Mouse (Mus musculus) stomach, postnatal 0 days (tissue): ENCODE data around the gene Mcts2. TPM values are rescaled to one million over a fixed set of nuclear protein-coding genes. Genes with fewer than 3 reads are reported as not detected.

Experiments
- ATAC-seq: fragments of 200-750 bp; cut with Nextera tagmentation; 2 replicates; pipeline ENCODE4 v1.8.0; 2017; ENCODE audit not compliant: low FRiP score, low TSS enrichment
- DNase-seq: peaks from one replicate; pipeline ENCODE4 v3.0.0-alpha.2; 2016; ENCODE audit warnings: low spot score
- H3K27ac ChIP-seq: fragments of 300-500 bp; sonication (generic); replicated peaks from 2 replicates; pipeline ENCODE4 v1.5.1; 2014; ENCODE audit warnings: mild to moderate bottlenecking, control low read depth
- H3K27me3 ChIP-seq: fragments of 300-500 bp; sonication (generic); 2 replicates; pipeline ENCODE4 v1.6.1; 2014; ENCODE audit warnings: low read length; ENCODE audit not compliant: control insufficient read depth, insufficient read depth
- H3K36me3 ChIP-seq: fragments of 300-500 bp; sonication (generic); 2 replicates; pipeline ENCODE4 v1.6.1; 2014; ENCODE audit warnings: low read length, mixed read lengths; ENCODE audit not compliant: control insufficient read depth, insufficient read depth
- H3K4me1 ChIP-seq: fragments of 300-500 bp; sonication (generic); replicated peaks from 2 replicates; pipeline ENCODE4 v1.6.1; 2014; ENCODE audit warnings: antibody characterized with exemption; ENCODE audit not compliant: control insufficient read depth, insufficient read depth
- H3K4me2 ChIP-seq: fragments of 300-500 bp; sonication (generic); replicated peaks from 2 replicates; pipeline ENCODE4 v1.6.1; 2014; ENCODE audit warnings: low read depth, mild to moderate bottlenecking, control low read depth, moderate library complexity
- H3K4me3 ChIP-seq: fragments of 300-500 bp; sonication (generic); 2 replicates; pipeline ENCODE4 v1.5.1; 2014; ENCODE audit warnings: low read depth, low read length, control low read depth
- H3K9ac ChIP-seq: fragments of 300-500 bp; sonication (generic); 2 replicates; pipeline ENCODE4 v1.6.1; 2014; ENCODE audit warnings: mild to moderate bottlenecking, low read length, control low read depth, mixed read lengths
- H3K9me3 ChIP-seq: fragments of 300-500 bp; sonication (generic); 2 replicates; pipeline ENCODE4 v1.6.1; 2016; ENCODE audit warnings: low read length; ENCODE audit not compliant: control insufficient read depth
- CTCF ChIP-seq: IDR thresholded peaks from 2 replicates; pipeline ENCODE4 v1.5.1; 2016; ENCODE audit warnings: antibody characterized with exemption, low read depth, mild to moderate bottlenecking, moderate library complexity
- EP300 ChIP-seq: optimal IDR thresholded peaks from 2 replicates; pipeline ENCODE3; 2016; ENCODE audit warnings: antibody characterized with exemption
- WGBS: fragments of 180-500 bp; shearing (Covaris S2); extraction: QIAGEN DNeasy Blood & Tissue Kit; methylation state at CpG from one replicate; pipeline ENCODE4 v1.1.7; 2014; 5-methylcytosine and 5-hydroxymethylcytosine counted together
- polyA plus RNA-seq: library from polyadenylated mRNA; unstranded; fragments of >200 nt; fragmentation: Nextera tagmentation; extraction: Ambion mirVana; gene quantifications from 2 replicates; pipeline ENCODE4 v1.2.1, GENCODE M21; 2015

The Mcts2 gene
- polyA plus RNA-seq, 1 experiment from 2014 or later = 23.4 TPM

DNA sequence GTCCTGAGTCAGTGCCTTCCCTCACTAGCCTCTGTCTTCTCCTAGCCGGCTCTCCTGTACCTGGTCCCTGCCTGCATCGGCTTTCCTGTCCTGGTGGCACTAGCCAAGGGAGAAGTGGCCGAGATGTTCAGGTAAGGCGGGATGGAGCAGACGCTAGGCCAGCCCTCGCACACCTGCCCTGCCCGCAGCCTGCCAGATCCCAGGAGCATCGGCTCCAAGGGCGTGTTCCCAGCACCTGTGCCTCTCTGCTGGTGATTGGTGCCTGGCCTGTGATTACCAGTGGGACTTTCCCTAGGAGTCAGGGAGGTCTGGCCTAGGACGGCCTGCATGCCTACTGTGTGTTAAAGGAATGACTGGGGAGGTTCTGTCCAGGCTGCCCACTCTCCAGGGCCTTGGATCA, 13.3 kb downstream of the Mcts2 start:
- peak overlapping the region; percentile 30; the same call in 1 of the 2 replicates for H3K27ac ChIP-seq
- no peak overlapping the region for H3K4me3 ChIP-seq
- TF ChIP-seq EP300 (no peak), CTCF (no peak)
- H3K9ac ChIP-seq = no peak overlapping the region
- peak; percentile 44 for DNase-seq
- ATAC-seq = peak; percentile 10
- peaks cover 39% of the 10 kb centered on the region for H3K36me3 ChIP-seq
- H3K27me3 ChIP-seq = no peaks in the 10 kb centered on the region
- H3K9me3 ChIP-seq = no peaks in the 10 kb centered on the region
- 72% methylated on average over 10 of the region's 10 CpGs for WGBS
- H3K4me2 ChIP-seq = no peak overlapping the region
- H3K4me1 ChIP-seq = no peaks in the 10 kb centered on the region

DNA sequence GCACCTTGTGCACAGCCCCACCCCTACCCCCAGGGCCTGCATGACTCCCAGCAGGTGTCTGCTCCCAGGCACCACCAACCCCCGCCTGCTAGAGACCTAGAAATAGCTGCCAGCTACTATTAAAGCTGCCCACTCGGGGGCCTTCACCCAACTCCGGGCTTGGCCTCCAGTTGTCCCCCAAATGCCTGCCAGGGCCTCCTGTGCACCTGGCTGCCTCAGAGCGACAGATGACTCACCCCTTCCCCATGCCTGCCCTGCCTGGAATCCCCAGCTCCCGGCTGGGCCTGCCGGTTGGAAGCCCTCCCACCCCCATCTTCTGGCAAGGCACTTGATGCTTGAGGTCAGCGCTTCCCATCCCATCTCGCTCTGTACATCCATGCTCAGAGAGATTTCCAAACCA, 13.9 kb downstream of the Mcts2 start:
- ATAC-seq = no peak
- no peak overlapping the region for H3K4me3 ChIP-seq
- DNase-seq = no peak
- no peaks in the 10 kb centered on the region for H3K27me3 ChIP-seq
- no peak overlapping the region for H3K4me2 ChIP-seq
- peak overlapping the region; percentile 30; the same call in 1 of the 2 replicates for H3K27ac ChIP-seq
- H3K9me3 ChIP-seq = no peaks in the 10 kb centered on the region
- no peaks in the 10 kb centered on the region for H3K4me1 ChIP-seq
- H3K9ac ChIP-seq = no peak overlapping the region
- TF ChIP-seq EP300 = no peak
- TF ChIP-seq CTCF = no peak
- WGBS = 73% methylated on average over 8 of the region's 8 CpGs
- H3K36me3 ChIP-seq = peaks cover 42% of the 10 kb centered on the region

DNA sequence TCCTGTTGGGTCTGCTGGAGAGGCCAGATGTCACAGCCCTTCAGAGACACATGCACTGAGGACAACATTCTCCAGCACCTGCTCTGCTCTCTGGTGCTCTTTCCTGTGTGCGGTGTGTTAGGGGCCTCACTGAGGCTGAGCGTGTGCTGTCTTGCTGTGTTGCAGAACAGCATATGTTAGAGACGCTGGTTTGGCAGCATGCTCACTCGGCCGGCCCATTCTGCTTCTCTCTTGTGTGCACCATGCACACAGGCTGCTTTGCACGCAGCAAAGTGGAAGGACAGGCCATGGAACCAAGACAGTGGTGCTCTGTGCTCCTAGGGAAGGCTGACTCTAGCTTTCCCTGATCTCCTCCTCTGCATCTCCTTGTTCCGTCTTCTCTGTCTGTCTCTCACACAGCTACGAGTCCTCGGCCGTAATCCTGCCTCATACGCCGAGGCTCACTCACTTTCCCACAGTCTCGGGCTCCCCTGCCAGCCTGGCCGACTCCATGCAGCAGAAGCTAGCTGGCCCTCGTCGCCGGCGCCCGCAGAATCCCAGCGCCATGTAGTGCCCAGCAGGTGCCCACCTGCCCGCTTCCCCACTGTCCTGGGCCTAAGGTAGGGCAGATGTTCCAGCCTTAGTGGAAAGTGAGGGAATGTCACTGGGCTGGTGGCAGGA, 16.9 kb downstream of the Mcts2 start:
- DNase-seq (no peak), ATAC-seq (no peak)
- TF ChIP-seq EP300 = no peak
- no peak for TF ChIP-seq CTCF
- H3K27me3 ChIP-seq = no peaks in the 10 kb centered on the region
- peaks cover 37% of the 10 kb centered on the region for H3K36me3 ChIP-seq
- no peak overlapping the region for H3K4me2 ChIP-seq
- no peak overlapping the region for H3K9ac ChIP-seq
- no peaks in the 10 kb centered on the region for H3K9me3 ChIP-seq
- H3K4me3 ChIP-seq = no peak overlapping the region
- 89% methylated on average over 21 of the region's 21 CpGs for WGBS
- H3K4me1 ChIP-seq = peaks cover 13% of the 10 kb centered on the region; the same call in 1 of the 2 replicates
- no peak overlapping the region for H3K27ac ChIP-seq

DNA sequence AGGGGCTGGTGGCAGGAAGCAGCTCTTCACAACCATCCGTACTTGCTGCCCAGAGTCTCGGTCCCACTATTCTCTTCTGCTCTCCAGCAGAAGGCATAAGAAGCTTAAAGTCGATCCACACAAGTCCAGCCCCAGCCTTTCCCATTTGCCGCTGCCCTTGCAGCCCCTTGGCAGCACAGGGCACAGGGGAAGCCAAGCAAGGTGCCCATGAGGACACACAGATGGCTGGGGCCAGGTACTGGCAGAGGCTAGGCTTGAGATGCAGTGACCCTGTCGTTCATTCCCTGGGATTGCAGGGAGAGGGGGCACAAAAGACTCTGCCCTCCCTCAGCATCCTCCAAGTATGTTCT, 17.4 kb downstream of the Mcts2 start:
- Histone ChIP-seq H3K9ac (no peak overlapping the region), H3K27me3 (no peaks in the 10 kb centered on the region), H3K36me3 (peaks cover 37% of the 10 kb centered on the region), H3K9me3 (no peaks in the 10 kb centered on the region), H3K4me2 (no peak overlapping the region), H3K27ac (no peak overlapping the region), H3K4me1 (peaks cover 13% of the 10 kb centered on the region; the same call in 1 of the 2 replicates), H3K4me3 (no peak overlapping the region)
- 87% methylated on average over 5 of the region's 5 CpGs for WGBS
- ATAC-seq (no peak), DNase-seq (no peak)
- TF ChIP-seq EP300 (no peak), CTCF (no peak)

DNA sequence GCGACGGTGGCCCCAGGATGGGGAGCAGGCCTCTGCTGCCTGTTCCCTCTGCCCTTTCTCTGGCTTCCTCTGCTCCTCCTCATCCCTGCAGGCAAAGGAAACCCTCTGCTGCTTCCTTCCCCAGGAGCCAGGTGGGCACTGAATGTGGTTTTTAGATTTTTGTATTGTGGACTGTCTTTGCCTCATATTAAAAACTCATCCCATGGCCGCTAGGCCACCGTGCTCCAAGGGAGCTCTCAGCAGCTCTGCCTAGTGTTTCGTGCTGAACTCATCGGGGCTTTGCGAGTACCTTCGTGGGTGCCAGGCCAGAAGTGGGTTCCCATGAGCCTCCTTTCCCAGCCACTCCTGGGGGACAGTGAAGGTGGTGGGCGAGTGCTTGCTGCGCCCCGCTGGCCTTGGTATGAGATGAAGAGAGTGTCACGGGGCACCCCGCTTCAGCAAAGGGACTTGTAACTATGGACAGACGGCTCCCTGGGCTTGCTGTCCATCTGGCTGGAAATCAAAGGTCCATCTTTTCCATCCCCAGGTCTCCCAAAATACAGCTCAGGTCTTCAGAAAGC, 18.1 kb downstream of the Mcts2 start:
- DNase-seq (no peak), ATAC-seq (no peak)
- 91% methylated on average over 14 of the region's 14 CpGs for WGBS
- no peak for TF ChIP-seq CTCF
- no peak for TF ChIP-seq EP300
- Histone ChIP-seq H3K27me3 (no peaks in the 10 kb centered on the region), H3K27ac (no peak overlapping the region), H3K4me2 (no peak overlapping the region), H3K4me1 (peaks cover 13% of the 10 kb centered on the region; the same call in 1 of the 2 replicates), H3K9ac (peak overlapping the region; percentile 5; the same call in 1 of the 2 replicates), H3K4me3 (no peak overlapping the region), H3K9me3 (no peaks in the 10 kb centered on the region), H3K36me3 (peaks cover 34% of the 10 kb centered on the region)

DNA sequence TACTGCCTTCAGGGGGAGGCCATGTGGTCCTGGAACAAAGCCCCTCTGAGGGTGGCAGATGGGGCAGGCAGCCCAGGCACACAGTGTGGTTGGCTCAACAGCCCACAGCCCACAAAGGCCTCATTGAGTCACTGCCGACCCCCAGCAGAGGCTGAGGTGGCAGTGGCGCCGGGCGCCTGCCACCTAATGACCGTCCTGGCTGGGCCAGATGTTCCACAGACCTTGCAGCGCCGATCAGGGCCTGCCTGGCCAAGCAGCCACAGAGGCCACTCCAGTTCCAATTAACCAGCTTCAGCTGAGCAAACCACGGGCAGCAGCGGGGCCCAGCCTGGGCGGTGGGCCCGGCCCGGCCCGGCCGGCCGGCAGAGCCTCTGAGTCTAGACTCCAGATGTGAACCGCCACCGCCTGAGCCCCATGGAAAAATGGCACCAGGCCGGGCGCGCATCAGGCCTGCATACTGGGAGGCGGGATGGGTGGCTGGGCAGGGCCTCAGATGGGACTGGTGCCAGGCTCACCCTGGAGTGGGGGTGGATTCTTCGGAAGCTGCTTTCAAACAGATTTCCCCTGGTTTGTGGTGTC, 19.2 kb downstream of the Mcts2 start:
- DNase-seq = peak; percentile 58

More for the DNA sequence above, 19.2 kb downstream of the Mcts2 start:
- Histone ChIP-seq H3K9ac (peak overlapping the region; percentile 43; the same call in 1 of the 2 replicates), H3K36me3 (peaks cover 33% of the 10 kb centered on the region), H3K27me3 (no peaks in the 10 kb centered on the region), H3K4me1 (peaks cover 13% of the 10 kb centered on the region; the same call in 1 of the 2 replicates), H3K27ac (peak overlapping the region; percentile 91), H3K4me3 (no peak overlapping the region), H3K4me2 (no peak overlapping the region), H3K9me3 (no peaks in the 10 kb centered on the region)
- no peak for TF ChIP-seq EP300
- no peak for TF ChIP-seq CTCF
- WGBS = 69% methylated on average over 22 of the region's 22 CpGs
- ATAC-seq = no peak
